Mouse (Mus musculus): ENCODE measurements at regions not wholly inside any gene's neighbourhood (a gene's known extent, or its start where the extent isn't known, plus 50 kb on each side); places are given as distances from the start of the nearest gene placed in this dataset.

GRCm38 (mm10) chr3:34593279-34593678 lies 56.9 kb upstream of the Sox2 start:
- in situ Hi-C loops (cut with MseI, MboI): no loop called here

GRCm38 (mm10) chr3:34577896-34578530 lies 72.2 kb upstream of the Sox2 start:
- in situ Hi-C loops (cut with MseI, MboI): no loop called here

- in situ Hi-C loops (cut with MseI, MboI): no loop called here
Observed at GRCm38 (mm10) chr3:34577115-34577514, 73.1 kb upstream of the Sox2 start.

- in situ Hi-C loops (cut with MseI, MboI): no loop called here
Observed at GRCm38 (mm10) chr3:34576159-34576558, 74.0 kb upstream of the Sox2 start.

GRCm38 (mm10) chr3:34574711-34575350 lies 75.4 kb upstream of the Sox2 start:
- in situ Hi-C loops (cut with MseI, MboI): no loop called here

GRCm38 (mm10) chr3:34573312-34573711 lies 76.9 kb upstream of the Sox2 start:
- in situ Hi-C loops (cut with MseI, MboI): no loop called here

GRCm38 (mm10) chr3:34572081-34572480 lies 78.1 kb upstream of the Sox2 start:
- in situ Hi-C loops (cut with MseI, MboI): no loop called here

GRCm38 (mm10) chr3:34571630-34572029 lies 78.6 kb upstream of the Sox2 start:
- in situ Hi-C loops (cut with MseI, MboI): no loop called here

- in situ Hi-C loops (cut with MseI, MboI): no loop called here
Observed at GRCm38 (mm10) chr3:34569998-34570397, 80.2 kb upstream of the Sox2 start.

- in situ Hi-C loops (cut with MseI, MboI): no loop called here
Observed at GRCm38 (mm10) chr3:34568086-34568650, 82.0 kb upstream of the Sox2 start.

GRCm38 (mm10) chr3:34565386-34565785 lies 84.8 kb upstream of the Sox2 start:
- in situ Hi-C loops (cut with MseI, MboI): no loop called here

GRCm38 (mm10) chr3:34562893-34563292 lies 87.3 kb upstream of the Sox2 start:
- in situ Hi-C loops (cut with MseI, MboI): no loop called here

GRCm38 (mm10) chr3:34561709-34562108 lies 88.5 kb upstream of the Sox2 start:
- in situ Hi-C loops (cut with MseI, MboI): no loop called here

- in situ Hi-C loops (cut with MseI, MboI): no loop called here
Observed at GRCm38 (mm10) chr3:34559841-34560703, 90.1 kb upstream of the Sox2 start.

GRCm38 (mm10) chr3:34558821-34559520 lies 91.2 kb upstream of the Sox2 start:
- in situ Hi-C loops (cut with MseI, MboI): no loop called here

- in situ Hi-C loops (cut with MseI, MboI): no loop called here
Observed at GRCm38 (mm10) chr3:34552542-34553208, 97.5 kb upstream of the Sox2 start.

GRCm38 (mm10) chr3:34551069-34551468 lies 99.1 kb upstream of the Sox2 start:
- in situ Hi-C loops (cut with MseI, MboI): no loop called here

GRCm38 (mm10) chr3:34550189-34550588 lies 100.0 kb upstream of the Sox2 start:
- in situ Hi-C loops (cut with MseI, MboI): no loop called here

- in situ Hi-C loops (cut with MseI, MboI): no loop called here
Observed at GRCm38 (mm10) chr3:34532451-34532850, 117.8 kb upstream of the Sox2 start.

GRCm38 (mm10) chr3:34531836-34532235 lies 118.4 kb upstream of the Sox2 start:
- in situ Hi-C loops (cut with MseI, MboI): no loop called here

GRCm38 (mm10) chr3:34527546-34527945 lies 122.7 kb upstream of the Sox2 start:
- in situ Hi-C loops (cut with MseI, MboI): no loop called here
